Mouse (Mus musculus) CH12.LX (cell line): ENCODE results near the gene Tc2n. TPM values are rescaled to one million over a fixed set of nuclear protein-coding genes. Genes with fewer than 3 reads are reported as not detected.

ENCODE experiments used
- DNase-seq: peaks from one replicate; pipeline ENCODE4 v3.0.0-alpha.2; 2013; ENCODE audit errors: extremely low read depth
- H3K27ac ChIP-seq: 2 replicates; pipeline ENCODE4 v1.5.1; 2012; ENCODE audit warnings: low read depth, mild to moderate bottlenecking, control low read depth, moderate library complexity; ENCODE audit not compliant: insufficient read depth
- H3K27me3 ChIP-seq: replicated peaks from 2 replicates; pipeline ENCODE3; 2012; ENCODE audit warnings: inconsistent platforms
- H3K36me3 ChIP-seq, 2 experiments: replicated peaks in 1 of 2; 2 replicates each; pipeline versions ENCODE3 to v1.6.1; 2012; ENCODE audit warnings: inconsistent platforms in 1 of 2, low read length in 1 of 2, mild to moderate bottlenecking in 1 of 2, mixed read lengths in 1 of 2, moderate library complexity in 1 of 2; ENCODE audit not compliant: control insufficient read depth in 1 of 2, insufficient read depth in 1 of 2
- H3K4me1 ChIP-seq, 2 experiments: 2 replicates each; pipeline ENCODE4 v1.6.1; 2012; ENCODE audit warnings: inconsistent platforms in 1 of 2, moderate library complexity in 1 of 2; ENCODE audit not compliant: insufficient read depth in 2 of 2, control insufficient read depth in 1 of 2
- H3K4me2 ChIP-seq: 2 replicates; pipeline ENCODE4 v1.6.1; 2012; ENCODE audit warnings: low read depth, mild to moderate bottlenecking, control low read depth; ENCODE audit not compliant: poor library complexity, insufficient read depth, severe bottlenecking
- H3K4me3 ChIP-seq, 3 experiments: fragments of 150-350 bp in 1 of 3; sonication (generic) in 1 of 3; replicated peaks in 1 of 3; 2 replicates each; pipeline versions ENCODE3 to v1.5.1; 2011 to 2012; ENCODE audit warnings: low read depth in 2 of 3, low read length in 2 of 3, mild to moderate bottlenecking in 2 of 3, moderate library complexity in 2 of 3, control low read depth in 1 of 3, improper control_type of control experiment in 1 of 3, inconsistent platforms in 1 of 3, mixed read lengths in 1 of 3; ENCODE audit not compliant: poor library complexity in 1 of 3
- H3K79me2 ChIP-seq: replicated peaks from 2 replicates; pipeline ENCODE4 v1.6.1; 2012; ENCODE audit warnings: mild to moderate bottlenecking, moderate library complexity; ENCODE audit not compliant: control insufficient read depth, poor library complexity, insufficient read depth, severe bottlenecking; ENCODE audit errors: extremely low read depth
- H3K9ac ChIP-seq: 2 replicates; pipeline ENCODE4 v1.6.1; 2012; ENCODE audit warnings: low read depth, mild to moderate bottlenecking, control low read depth, moderate library complexity; ENCODE audit not compliant: insufficient read depth
- H3K9me3 ChIP-seq: replicated peaks from 2 replicates; pipeline ENCODE3; 2012; ENCODE audit warnings: low read length, inconsistent platforms, mixed read lengths
- E2F4 ChIP-seq: IDR thresholded peaks from 2 replicates; pipeline ENCODE4 v1.6.1; 2011; ENCODE audit warnings: low read depth, low read length, improper control_type of control experiment; ENCODE audit not compliant: insufficient replicate concordance
- GABPA ChIP-seq: IDR thresholded peaks from 2 replicates; pipeline ENCODE4 v1.6.1; 2012; ENCODE audit warnings: low read depth, low read length, improper control_type of control experiment, inconsistent platforms; ENCODE audit not compliant: insufficient replicate concordance
- MAX ChIP-seq: IDR thresholded peaks from 2 replicates; pipeline ENCODE4 v1.6.1; 2011; ENCODE audit warnings: low read length, improper control_type of control experiment
- MAZ ChIP-seq: IDR thresholded peaks from 2 replicates; pipeline ENCODE4 v1.6.1; 2012; ENCODE audit warnings: low read depth, mild to moderate bottlenecking, inconsistent platforms, low read length, improper control_type of control experiment, moderate library complexity
- MEF2A ChIP-seq: IDR thresholded peaks from 2 replicates; pipeline ENCODE4 v1.6.1; 2014; ENCODE audit warnings: low read depth, mild to moderate bottlenecking, inconsistent platforms, low read length, improper control_type of control experiment, borderline replicate concordance
- MXI1 ChIP-seq: IDR thresholded peaks from 2 replicates; pipeline ENCODE4 v1.6.1; 2011; ENCODE audit warnings: mild to moderate bottlenecking, low read depth, low read length, improper control_type of control experiment
- MYC ChIP-seq: IDR thresholded peaks from 2 replicates; pipeline ENCODE4 v1.6.1; 2011; ENCODE audit warnings: low read depth, mild to moderate bottlenecking, improper control_type of control experiment, low read length
- RCOR1 ChIP-seq: conservative IDR thresholded peaks from 2 replicates; pipeline ENCODE4 v1.6.1; 2012; ENCODE audit warnings: low read depth, mild to moderate bottlenecking, inconsistent platforms, low read length, improper control_type of control experiment
- SIN3A ChIP-seq: IDR thresholded peaks from 2 replicates; pipeline ENCODE4 v1.6.1; 2012; ENCODE audit warnings: low read length, improper control_type of control experiment, inconsistent platforms
- SMC3 ChIP-seq: IDR thresholded peaks from 2 replicates; pipeline ENCODE4 v1.6.1; 2011; ENCODE audit warnings: low read depth, low read length, improper control_type of control experiment
- TCF12 ChIP-seq: IDR thresholded peaks from 2 replicates; pipeline ENCODE4 v1.6.1; 2014; ENCODE audit warnings: low read depth, mild to moderate bottlenecking, inconsistent platforms, low read length, improper control_type of control experiment
- UBTF ChIP-seq: IDR thresholded peaks from 2 replicates; pipeline ENCODE4 v1.6.1; 2012; ENCODE audit warnings: low read depth, mild to moderate bottlenecking, inconsistent platforms, low read length, improper control_type of control experiment, moderate library complexity
- USF1 ChIP-seq: IDR thresholded peaks from 2 replicates; pipeline ENCODE4 v1.6.1; 2014; ENCODE audit warnings: low read depth, mild to moderate bottlenecking, inconsistent platforms, low read length, improper control_type of control experiment
- ZNF384 ChIP-seq: IDR thresholded peaks from 2 replicates; pipeline ENCODE4 v1.6.1; 2012; ENCODE audit warnings: low read depth, low read length, improper control_type of control experiment, inconsistent platforms
- dilution Hi-C: fragments of 300-500 bp; cut with MboI; formaldehyde crosslinking; loops from 2 replicates; pipeline ENCODE4 v1.14.3; 2020; ENCODE audit warnings: low sequenced_read_pairs; ENCODE audit not compliant: extremely low pct_unique_long_range_greater_than_20kb, extremely low pct_ligation_motif_present
- in situ Hi-C: fragments of 300-500 bp; cut with MboI; formaldehyde crosslinking; loops from 3 replicates; pipeline ENCODE4 v1.14.3; 2019; ENCODE audit warnings: low sequenced_read_pairs, low pct_ligation_motif_present, low pct_unique_long_range_greater_than_20kb, mixed read lengths
- polyA plus RNA-seq: library from polyadenylated mRNA; unstranded; fragments of >175 nt; gene quantifications from 2 replicates; pipeline ENCODE4 v1.2.1, GENCODE M21; 2012; ENCODE audit warnings: low read depth; ENCODE audit not compliant: insufficient read length
- total RNA-seq, 2 experiments: library from RNA; depleted of rRNA; stranded (reverse); fragments of 300-350 nt in 1 of 2; fragments of >200 nt in 1 of 2; gene quantifications; 2 replicates each; pipeline ENCODE4 v1.2.3; 2012 to 2014

Gene Tc2n
- total and polyA plus RNA-seq, 3 experiments, result under 0.01 to 0.10 TPM; not detected in 1

DNA sequence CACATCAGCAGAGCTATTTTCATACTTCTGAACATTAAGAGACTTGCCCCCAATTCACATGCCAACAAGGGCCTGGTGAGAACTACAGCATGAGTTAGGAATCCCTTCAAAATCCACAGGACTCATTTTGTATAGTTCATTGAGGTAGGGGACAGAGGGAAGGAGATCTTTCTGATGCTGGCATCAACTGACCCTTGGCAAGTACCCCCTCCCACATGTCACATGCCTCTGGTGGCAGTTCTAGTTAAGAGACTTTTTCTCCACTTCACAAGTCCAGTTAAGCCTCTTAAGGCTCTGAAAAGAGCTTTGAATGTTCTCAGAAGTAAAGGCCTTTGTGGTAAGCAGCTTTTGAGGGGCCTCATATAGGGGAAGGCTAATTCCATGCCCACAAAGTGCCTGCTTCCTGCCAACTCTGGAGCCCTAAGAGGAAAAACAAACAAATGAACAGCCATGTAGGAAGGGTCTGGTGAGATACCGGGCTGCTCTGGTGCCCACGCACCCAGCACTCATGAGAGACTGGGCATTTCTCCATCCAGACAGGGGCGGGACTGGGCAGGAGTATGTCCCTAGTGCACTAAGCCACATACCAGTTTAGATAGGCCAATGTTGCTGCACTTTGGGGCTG is 48.0 kb upstream of the Tc2n start:
- no peak overlapping the region for H3K4me3 ChIP-seq
- no peaks in the 10 kb centered on the region for H3K79me2 ChIP-seq
- H3K27ac ChIP-seq, result no peak overlapping the region
- TF ChIP-seq USF1 (no peak), RCOR1 (no peak), ZNF384 (no peak), SMC3 (no peak), SIN3A (no peak), UBTF (no peak), GABPA (no peak), MAX (no peak), MXI1 (no peak)
- no peaks in the 10 kb centered on the region for H3K36me3 ChIP-seq
- dilution Hi-C loops (no loop called here), in situ Hi-C loops (no loop called here)
- no peak overlapping the region for H3K4me2 ChIP-seq
- H3K9me3 ChIP-seq, result no peaks in the 10 kb centered on the region
- DNase-seq, result no peak
- no peaks in the 10 kb centered on the region for H3K4me1 ChIP-seq
- H3K9ac ChIP-seq, result no peak overlapping the region
- no peaks in the 10 kb centered on the region for H3K27me3 ChIP-seq

DNA sequence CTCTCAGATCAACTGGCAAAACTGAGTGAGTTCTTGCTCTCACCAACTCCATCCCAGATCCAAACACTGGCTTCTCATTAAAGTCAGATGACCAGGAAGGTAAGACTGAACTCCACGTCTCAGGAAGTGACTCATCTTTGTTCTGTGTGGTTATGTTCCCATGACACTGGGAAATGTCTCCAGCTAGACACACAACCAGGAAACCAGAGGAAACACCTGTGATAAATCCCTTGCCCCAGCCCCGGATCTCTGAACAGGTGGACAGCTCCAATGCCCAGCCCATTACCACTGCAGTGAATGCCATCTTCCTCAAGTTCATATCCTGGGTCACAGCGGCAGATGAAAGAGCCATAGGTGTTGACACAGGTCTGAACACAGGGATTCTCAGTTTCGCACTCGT is 46.5 kb upstream of the Tc2n start:
- dilution Hi-C loops, result no loop called here
- no peak overlapping the region for H3K27ac ChIP-seq
- TF ChIP-seq TCF12, result no peak
- no peak for TF ChIP-seq MEF2A
- TF ChIP-seq USF1, result no peak
- no peak for TF ChIP-seq ZNF384
- TF ChIP-seq E2F4, result no peak
- no peak for TF ChIP-seq SIN3A
- TF ChIP-seq MAZ, result no peak
- TF ChIP-seq MYC, result no peak
- in situ Hi-C loops, result no loop called here
- no peak overlapping the region for H3K4me3 ChIP-seq
- H3K4me2 ChIP-seq, result no peak overlapping the region
- peaks cover 0 to 1% of the 10 kb centered on the region in 2 experiments; a peak in 1 of 4 replicates for H3K4me1 ChIP-seq
- no peak for DNase-seq
- H3K27me3 ChIP-seq, result no peaks in the 10 kb centered on the region
- no peaks in the 10 kb centered on the region for H3K79me2 ChIP-seq
- no peaks in the 10 kb centered on the region for H3K9me3 ChIP-seq
- H3K9ac ChIP-seq, result no peak overlapping the region
- H3K36me3 ChIP-seq, result no peaks in the 10 kb centered on the region
